Mouse (Mus musculus): Measurements from ENCODE around the gene Kiss1r. TPM values are rescaled to one million over a fixed set of nuclear protein-coding genes. Genes with fewer than 3 reads are reported as not detected.

Gene Kiss1r
- polyA plus RNA-seq, 1 experiment from 2014 or later, result 1.0 TPM

- H3K4me2 ChIP-seq, result peak overlapping the region; percentile 84
- H3K9ac ChIP-seq, result peak overlapping the region; percentile 96; the same call in 1 of the 2 replicates
- 68% methylated on average over 5 of the region's 5 CpGs for WGBS
- peak overlapping the region; percentile 82 for H3K4me3 ChIP-seq
- ATAC-seq (ENCODE audit: insufficient number of reproducible peaks, low FRiP score, low TSS enrichment, low read depth), result no peak
- peaks cover 53% of the 10 kb centered on the region for H3K27me3 ChIP-seq
- peaks cover 61% of the 10 kb centered on the region for H3K4me1 ChIP-seq
- peaks cover 8% of the 10 kb centered on the region for H3K36me3 ChIP-seq
- no peaks in the 10 kb centered on the region for H3K9me3 ChIP-seq
- no peak overlapping the region for H3K27ac ChIP-seq
Observed at GRCm38 (mm10) chr10:79917532-79918100, 845 bp downstream of the Kiss1r start.

DNA sequence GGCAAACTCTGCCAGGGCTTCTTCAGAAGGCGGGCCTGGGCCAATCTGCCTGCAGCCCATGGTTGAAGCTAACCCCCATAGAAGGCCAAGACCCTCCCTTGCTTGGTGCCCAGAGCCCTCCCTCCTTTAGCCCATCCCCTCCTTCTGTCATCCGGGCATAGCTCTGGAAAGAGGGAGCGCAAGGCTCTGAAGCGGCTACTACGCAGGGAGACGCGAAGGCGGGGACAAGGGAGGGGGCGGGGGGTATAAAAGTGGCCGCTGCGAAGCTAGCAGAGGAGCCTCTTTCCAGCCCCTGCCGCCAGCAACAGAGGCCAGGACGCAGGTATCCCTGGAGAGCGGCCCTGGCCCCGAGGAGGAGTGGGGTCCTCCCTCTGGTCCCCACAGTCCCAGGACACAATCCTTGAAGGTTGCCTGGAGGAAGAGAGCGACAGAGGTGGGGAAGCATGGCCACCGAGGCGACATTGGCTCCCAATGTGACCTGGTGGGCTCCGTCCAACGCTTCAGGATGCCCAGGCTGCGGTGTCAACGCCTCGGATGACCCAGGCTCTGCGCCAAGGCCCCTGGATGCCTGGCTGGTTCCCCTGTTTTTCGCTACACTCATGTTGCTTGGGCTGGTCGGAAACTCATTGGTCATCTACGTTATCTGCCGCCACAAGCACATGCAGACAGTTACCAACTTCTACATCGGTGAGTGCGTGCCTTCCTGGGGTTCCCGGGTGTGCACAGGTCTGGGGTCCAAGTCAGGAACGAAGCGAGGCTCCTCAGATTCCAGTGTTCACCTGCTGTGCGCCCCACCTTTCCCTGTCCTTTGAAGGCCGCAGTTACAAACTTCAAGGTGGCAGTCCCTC is 1.7 kb downstream of the Kiss1r start:
- no peak overlapping the region for H3K9ac ChIP-seq
- H3K4me2 ChIP-seq, result peak overlapping the region; percentile 32
- peaks cover 61% of the 10 kb centered on the region for H3K27me3 ChIP-seq
- H3K36me3 ChIP-seq, result peaks cover under 1% of the 10 kb centered on the region
- H3K9me3 ChIP-seq, result no peaks in the 10 kb centered on the region
- H3K27ac ChIP-seq, result no peak overlapping the region
- WGBS, result 10% methylated on average over 35 of the region's 35 CpGs
- peak overlapping the region; percentile 23 for H3K4me3 ChIP-seq
- no peak for ATAC-seq (ENCODE audit: insufficient number of reproducible peaks, low FRiP score, low TSS enrichment, low read depth)
- H3K4me1 ChIP-seq, result peaks cover 61% of the 10 kb centered on the region

GRCm38 (mm10) chr10:79919251-79919849 is 2.6 kb downstream of the Kiss1r start:
- no peak overlapping the region for H3K9ac ChIP-seq
- 4% methylated on average over 20 of the region's 21 CpGs for WGBS
- H3K4me3 ChIP-seq, result peak overlapping the region; percentile 20
- H3K4me1 ChIP-seq, result peaks cover 54% of the 10 kb centered on the region
- H3K27ac ChIP-seq, result no peak overlapping the region
- no peaks in the 10 kb centered on the region for H3K9me3 ChIP-seq
- ATAC-seq (ENCODE audit: insufficient number of reproducible peaks, low FRiP score, low TSS enrichment, low read depth), result no peak
- peak overlapping the region; percentile 19 for H3K4me2 ChIP-seq
- H3K36me3 ChIP-seq, result no peaks in the 10 kb centered on the region
- H3K27me3 ChIP-seq, result peaks cover 65% of the 10 kb centered on the region

DNA sequence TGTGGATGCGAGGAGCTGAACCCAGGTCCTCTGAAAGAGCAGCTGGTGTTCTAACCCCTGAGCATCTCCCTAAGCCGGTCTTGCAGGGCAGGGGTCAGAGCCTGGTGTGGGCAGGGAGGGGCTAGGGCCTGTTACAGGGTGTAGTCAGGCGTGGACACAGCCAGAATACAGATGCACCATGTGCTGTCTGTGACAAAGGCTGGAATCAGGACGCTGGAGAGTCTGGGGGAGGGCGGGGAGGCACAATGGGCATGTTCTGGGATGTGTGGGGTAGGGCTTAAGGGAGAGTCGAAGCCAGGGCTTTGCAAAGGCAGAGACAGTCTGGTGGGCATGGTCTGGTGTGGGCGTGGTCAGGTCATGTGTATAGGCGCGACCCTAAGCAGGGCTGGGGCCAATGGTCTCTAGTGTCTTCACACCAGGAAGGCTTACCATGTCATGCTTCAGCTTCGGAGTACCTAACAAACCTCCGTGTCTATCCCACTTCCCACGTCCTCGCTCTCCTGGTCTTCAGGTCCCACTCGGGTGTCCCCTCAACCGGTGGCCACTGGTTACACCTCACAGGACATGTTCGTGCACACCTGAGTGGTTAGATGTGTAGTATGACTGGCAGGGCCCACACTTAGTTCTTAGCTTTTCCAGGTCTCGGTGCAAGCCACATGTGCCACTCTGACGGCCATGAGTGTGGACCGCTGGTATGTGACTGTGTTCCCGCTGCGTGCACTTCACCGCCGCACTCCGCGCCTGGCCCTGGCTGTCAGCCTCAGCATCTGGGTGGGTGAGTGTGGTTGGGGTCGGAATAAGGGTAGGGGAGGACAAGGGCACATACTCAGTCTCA is 3.5 kb downstream of the Kiss1r start:
- peak overlapping the region; percentile 42 for H3K4me2 ChIP-seq
- H3K9ac ChIP-seq, result no peak overlapping the region

DNA sequence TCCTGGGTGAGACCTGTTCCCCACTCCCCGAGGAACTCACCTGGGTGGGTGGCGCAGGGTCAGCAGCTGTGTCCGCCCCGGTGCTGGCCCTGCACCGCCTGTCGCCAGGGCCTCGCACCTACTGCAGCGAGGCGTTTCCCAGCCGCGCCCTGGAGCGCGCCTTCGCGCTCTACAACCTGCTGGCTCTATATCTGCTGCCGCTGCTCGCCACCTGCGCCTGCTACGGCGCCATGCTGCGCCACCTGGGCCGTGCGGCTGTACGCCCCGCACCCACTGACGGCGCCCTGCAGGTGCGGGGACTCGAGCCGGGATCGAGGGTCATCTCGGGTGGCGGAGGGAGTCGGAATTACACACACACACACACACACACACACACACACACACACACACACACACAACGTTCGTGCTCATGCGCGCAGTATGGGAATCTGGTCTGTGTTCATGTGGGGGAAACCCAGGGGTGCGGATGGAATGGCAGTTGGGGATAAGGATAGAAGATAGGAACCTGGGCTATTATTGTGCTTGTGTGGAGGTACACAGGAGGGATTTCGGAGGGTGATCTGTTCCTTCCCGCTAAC is 4.3 kb downstream of the Kiss1r start, which contains the start of gene R3hdm4:
Gene R3hdm4, minus strand, starts transcription at position 251 of the 578 bp plus-strand sequence.
- no peaks in the 10 kb centered on the region for H3K9me3 ChIP-seq
- 3% methylated on average over 39 of the region's 41 CpGs for WGBS
- H3K36me3 ChIP-seq, result no peaks in the 10 kb centered on the region
- no peak for ATAC-seq (ENCODE audit: insufficient number of reproducible peaks, low FRiP score, low TSS enrichment, low read depth)
- H3K4me1 ChIP-seq, result peaks cover 50% of the 10 kb centered on the region
- H3K4me2 ChIP-seq, result peak within 1 kb of the TSS; percentile 42
- H3K27ac ChIP-seq, result no peak within 1 kb of the TSS
- H3K27me3 ChIP-seq, result peaks cover 65% of the 10 kb centered on the region
- H3K4me3 ChIP-seq, result peak within 1 kb of the TSS; percentile 29
- H3K9ac ChIP-seq, result no peak within 1 kb of the TSS

More for the DNA sequence above, 3.5 kb downstream of the Kiss1r start:
- H3K4me3 ChIP-seq, result peak overlapping the region; percentile 29
- 0 out of 2 replicates have a peak, but pooled peaks have one; percentile 10 for ATAC-seq (ENCODE audit: insufficient number of reproducible peaks, low FRiP score, low TSS enrichment, low read depth)
- H3K36me3 ChIP-seq, result no peaks in the 10 kb centered on the region
- H3K9me3 ChIP-seq, result no peaks in the 10 kb centered on the region
- peaks cover 65% of the 10 kb centered on the region for H3K27me3 ChIP-seq
- 24% methylated on average over 26 of the region's 26 CpGs for WGBS
- H3K4me1 ChIP-seq, result peaks cover 50% of the 10 kb centered on the region
- no peak overlapping the region for H3K27ac ChIP-seq

DNA sequence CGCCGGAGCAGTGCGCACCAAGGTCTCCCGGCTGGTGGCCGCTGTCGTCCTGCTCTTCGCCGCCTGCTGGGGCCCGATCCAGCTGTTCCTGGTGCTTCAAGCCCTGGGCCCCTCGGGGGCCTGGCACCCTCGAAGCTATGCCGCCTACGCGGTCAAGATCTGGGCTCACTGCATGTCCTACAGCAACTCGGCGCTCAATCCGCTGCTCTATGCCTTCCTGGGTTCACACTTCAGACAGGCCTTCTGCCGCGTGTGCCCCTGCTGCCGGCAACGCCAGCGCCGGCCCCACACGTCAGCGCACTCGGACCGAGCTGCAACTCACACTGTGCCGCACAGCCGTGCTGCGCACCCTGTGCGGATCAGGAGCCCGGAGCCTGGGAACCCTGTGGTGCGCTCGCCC is 4.8 kb downstream of the Kiss1r start:
- peak overlapping the region; percentile 29 for H3K4me3 ChIP-seq
- no peaks in the 10 kb centered on the region for H3K36me3 ChIP-seq
- H3K4me2 ChIP-seq, result peak overlapping the region; percentile 42
- H3K9me3 ChIP-seq, result no peaks in the 10 kb centered on the region
- H3K27me3 ChIP-seq, result peaks cover 65% of the 10 kb centered on the region
- H3K4me1 ChIP-seq, result peaks cover 53% of the 10 kb centered on the region
- ATAC-seq (ENCODE audit: insufficient number of reproducible peaks, low FRiP score, low TSS enrichment, low read depth), result no peak
- H3K9ac ChIP-seq, result no peak overlapping the region
- H3K27ac ChIP-seq, result no peak overlapping the region
- WGBS, result 3% methylated on average over 34 of the region's 34 CpGs

- ATAC-seq (ENCODE audit: insufficient number of reproducible peaks, low FRiP score, low TSS enrichment, low read depth), result no peak
- WGBS, result 11% methylated on average over 29 of the region's 29 CpGs
Observed at GRCm38 (mm10) chr10:79924998-79925784, 8.4 kb downstream of the Kiss1r start.

GRCm38 (mm10) chr10:79925785-79926490 is 9.2 kb downstream of the Kiss1r start:
- 7% methylated on average over 15 of the region's 15 CpGs for WGBS
- H3K4me3 ChIP-seq, result peak overlapping the region; percentile 96
- H3K27me3 ChIP-seq, result peaks cover 29% of the 10 kb centered on the region
- peak overlapping the region; percentile 93 for H3K4me2 ChIP-seq
- peaks cover 58% of the 10 kb centered on the region for H3K4me1 ChIP-seq
- peak overlapping the region; percentile 95 for H3K27ac ChIP-seq
- peak overlapping the region; percentile 85 for H3K9ac ChIP-seq
- peaks cover 5% of the 10 kb centered on the region for H3K36me3 ChIP-seq
- H3K9me3 ChIP-seq, result no peaks in the 10 kb centered on the region
- no peak for ATAC-seq (ENCODE audit: insufficient number of reproducible peaks, low FRiP score, low TSS enrichment, low read depth)

More at GRCm38 (mm10) chr10:79924998-79925784, 8.4 kb downstream of the Kiss1r start:
- H3K9ac ChIP-seq, result no peak overlapping the region
- no peaks in the 10 kb centered on the region for H3K9me3 ChIP-seq
- H3K4me3 ChIP-seq, result peak overlapping the region; percentile 96; the same call in 1 of the 2 replicates
- H3K27me3 ChIP-seq, result peaks cover 36% of the 10 kb centered on the region
- H3K4me1 ChIP-seq, result peaks cover 55% of the 10 kb centered on the region
- H3K4me2 ChIP-seq, result peak overlapping the region; percentile 93; the same call in 1 of the 2 replicates
- no peaks in the 10 kb centered on the region for H3K36me3 ChIP-seq
- H3K27ac ChIP-seq, result 0 out of 2 replicates have a peak overlapping the region, but pooled peaks have one; percentile 95

GRCm38 (mm10) chr10:79926491-79927323 is 9.9 kb downstream of the Kiss1r start, which contains the start of gene Arid3a:
Arid3a (plus strand) TSS chr10:79927043.
- Histone ChIP-seq H3K36me3 (peaks cover 11% of the 10 kb centered on the region), H3K4me3 (peak within 1 kb of the TSS; percentile 96), H3K4me2 (peak within 1 kb of the TSS; percentile 93), H3K27me3 (peaks cover 21% of the 10 kb centered on the region), H3K9ac (peak within 1 kb of the TSS; percentile 85), H3K4me1 (peaks cover 56% of the 10 kb centered on the region), H3K27ac (peak within 1 kb of the TSS; percentile 95), H3K9me3 (no peaks in the 10 kb centered on the region)
- ATAC-seq (ENCODE audit: insufficient number of reproducible peaks, low FRiP score, low TSS enrichment, low read depth), result peak; percentile 74
- WGBS, result under 1% methylated on average over 63 of the region's 63 CpGs

Measured in limb, embryonic 15.5 days (tissue).